Mouse (Mus musculus): ENCODE data around the gene Jmjd6.

Gene Jmjd6

GRCm38 (mm10) chr11:116807116-116807515 lies 36.1 kb downstream of the Jmjd6 start:
- no peak for ATAC-seq (ENCODE audit: low TSS enrichment)

- ATAC-seq (ENCODE audit: low TSS enrichment), result no peak
These were observed 36.8 kb downstream of the Jmjd6 start for GRCm38 (mm10) chr11:116806136-116807071.

- ATAC-seq (ENCODE audit: low TSS enrichment), result no peak
These were observed 40.5 kb downstream of the Jmjd6 start for GRCm38 (mm10) chr11:116802709-116803108.

GRCm38 (mm10) chr11:116801106-116801505 lies 42.1 kb downstream of the Jmjd6 start:
- no peak for ATAC-seq (ENCODE audit: low TSS enrichment)

- ATAC-seq (ENCODE audit: low TSS enrichment), result no peak
These were observed 43.9 kb downstream of the Jmjd6 start for GRCm38 (mm10) chr11:116799364-116799763.

Data from frontal cortex, adult (tissue).